Mouse (Mus musculus): Measurements from ENCODE around the gene Cyp4f14.

Gene Cyp4f14

DNA sequence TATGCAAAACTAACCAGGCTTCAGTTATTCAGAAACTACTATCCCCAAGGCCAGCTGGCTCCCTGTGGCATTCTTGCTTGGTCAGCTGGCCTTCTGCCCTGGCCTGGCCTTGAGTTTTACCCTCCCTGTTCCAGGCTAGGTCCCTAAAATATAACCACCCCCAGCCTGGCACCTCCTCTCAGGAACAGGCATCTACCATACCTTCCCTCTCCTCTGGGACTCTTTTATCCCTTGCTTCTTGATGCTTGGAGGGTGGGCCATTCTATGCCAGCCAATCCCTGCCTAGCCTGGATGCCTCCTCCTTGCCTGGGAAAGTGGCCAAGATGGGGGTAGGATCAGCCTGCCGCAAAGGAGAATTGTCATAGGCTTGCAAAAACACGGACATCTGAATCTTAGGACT lies at the start of gene Cyp4f14:
Cyp4f14 (minus strand) TSS at position 212 of the 400 bp plus-strand sequence.
- no peak for DNase-seq (ENCODE audit: low spot score)

DNA sequence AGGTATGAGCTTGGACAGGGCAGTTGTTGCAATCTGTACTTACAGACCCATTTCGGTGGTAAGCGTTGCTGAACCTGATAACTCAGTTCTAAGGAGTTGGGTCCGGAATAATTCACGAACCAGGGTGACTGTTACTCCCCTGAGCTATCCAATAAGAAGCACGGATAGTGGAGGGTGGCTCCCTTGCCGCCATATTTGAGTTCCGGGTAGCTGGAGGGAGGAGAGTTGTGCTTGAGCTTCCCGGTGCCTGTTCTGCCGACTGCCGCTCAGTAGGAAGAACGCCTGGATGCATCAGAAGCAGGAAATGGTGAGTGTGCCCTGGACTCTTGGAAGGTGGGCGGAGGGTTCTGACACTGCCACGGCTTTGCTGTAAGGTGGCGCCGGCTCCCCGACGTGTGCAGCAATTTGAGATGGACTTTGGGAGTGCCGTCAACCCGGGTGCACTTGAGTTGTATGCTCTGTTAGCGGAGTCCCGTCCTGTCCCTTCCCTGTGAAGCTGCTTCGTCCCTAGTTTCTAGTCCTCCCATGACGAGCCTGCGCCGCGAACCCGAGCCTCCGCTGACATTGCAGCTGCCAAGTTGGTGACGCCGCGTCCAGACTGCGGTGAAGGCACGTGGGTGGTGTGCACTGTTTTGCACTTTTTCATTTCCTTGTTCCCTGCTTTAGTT lies 48.6 kb upstream of the Cyp4f14 start, which contains the start of gene Zfp472:
Zfp472 (plus strand) TSS at position 192 of the 668 bp plus-strand sequence.
- DNase-seq (ENCODE audit: low spot score): peak; percentile 46

DNA sequence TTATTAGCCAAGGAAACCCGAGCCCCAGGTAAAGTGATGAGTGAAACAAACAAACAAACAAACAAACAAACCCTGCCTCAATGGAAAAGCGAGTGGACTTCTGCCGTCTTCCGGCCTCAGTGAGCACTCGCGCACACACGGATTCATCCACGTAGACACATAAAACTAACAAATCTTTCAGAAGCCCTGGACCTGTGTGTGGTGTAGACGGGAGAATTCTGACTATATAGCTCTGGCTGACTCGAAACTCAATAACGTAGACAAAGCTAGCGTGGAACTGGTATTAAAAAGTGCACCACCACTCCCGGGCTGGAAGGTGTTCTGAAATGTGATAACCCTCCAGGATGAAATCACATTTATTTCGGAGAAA lies 48.1 kb upstream of the Cyp4f14 start:
- DNase-seq (ENCODE audit: low spot score): no peak

DNA sequence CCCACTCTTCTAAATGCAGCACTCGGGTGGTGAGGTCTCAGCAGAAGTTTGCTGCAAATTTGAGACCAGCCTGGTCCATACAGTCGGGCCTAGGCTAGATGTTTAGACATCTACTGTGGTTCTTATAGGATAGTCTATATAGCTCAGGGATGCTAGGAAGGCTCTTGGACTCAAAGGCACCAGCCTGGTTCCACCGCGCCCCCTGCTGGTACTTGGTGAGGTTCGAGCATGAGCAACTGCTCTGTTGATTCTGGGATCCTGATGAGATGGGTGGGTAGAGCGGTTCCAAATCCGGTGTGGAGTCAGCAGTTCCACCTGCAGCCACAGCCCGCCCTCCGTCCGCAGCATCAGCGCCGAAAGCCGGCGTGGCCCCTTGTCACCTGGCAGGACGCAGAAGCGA lies 34.3 kb upstream of the Cyp4f14 start:
- peak; percentile 49 for DNase-seq (ENCODE audit: low spot score)

DNA sequence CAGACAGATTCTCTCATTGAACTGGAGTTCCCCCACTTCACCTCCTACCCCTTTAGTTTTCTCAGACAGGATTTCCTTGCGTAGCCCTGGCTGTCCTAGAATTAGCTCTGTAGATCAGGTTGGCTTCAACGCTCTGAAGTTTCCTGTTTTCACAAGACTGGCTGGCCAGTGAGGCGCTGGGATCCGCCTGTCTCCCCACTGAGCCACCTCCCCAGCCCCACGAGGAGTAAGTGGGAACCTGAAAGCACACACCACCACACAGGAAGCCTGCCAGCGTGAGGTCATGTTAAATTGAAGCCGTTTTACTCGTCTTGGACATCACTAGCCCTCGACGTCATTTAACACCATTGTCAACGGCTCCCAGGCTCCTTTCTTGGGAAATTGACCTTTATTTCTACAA lies 33.9 kb upstream of the Cyp4f14 start:
- DNase-seq (ENCODE audit: low spot score): no peak

DNA sequence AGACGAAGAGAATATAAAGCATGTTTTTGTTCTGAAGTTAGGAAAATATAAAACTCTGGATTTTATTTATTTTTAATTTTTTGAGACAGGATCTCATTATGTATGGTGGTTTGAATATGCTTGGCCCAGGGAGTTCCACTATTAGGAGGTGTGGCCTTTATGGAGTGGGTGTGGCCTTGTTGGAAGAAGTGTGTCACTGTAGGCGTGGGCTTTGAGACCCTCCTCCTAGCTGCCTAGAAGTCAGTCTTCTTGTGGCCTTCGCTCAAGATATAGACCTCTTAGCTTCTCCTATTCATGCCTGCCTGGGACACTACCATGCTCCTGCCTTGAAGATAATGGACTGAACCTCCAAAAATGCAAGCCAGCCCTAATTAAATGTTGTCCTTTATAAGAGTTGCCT lies 33.0 kb upstream of the Cyp4f14 start:
- no peak for DNase-seq (ENCODE audit: low spot score)

DNA sequence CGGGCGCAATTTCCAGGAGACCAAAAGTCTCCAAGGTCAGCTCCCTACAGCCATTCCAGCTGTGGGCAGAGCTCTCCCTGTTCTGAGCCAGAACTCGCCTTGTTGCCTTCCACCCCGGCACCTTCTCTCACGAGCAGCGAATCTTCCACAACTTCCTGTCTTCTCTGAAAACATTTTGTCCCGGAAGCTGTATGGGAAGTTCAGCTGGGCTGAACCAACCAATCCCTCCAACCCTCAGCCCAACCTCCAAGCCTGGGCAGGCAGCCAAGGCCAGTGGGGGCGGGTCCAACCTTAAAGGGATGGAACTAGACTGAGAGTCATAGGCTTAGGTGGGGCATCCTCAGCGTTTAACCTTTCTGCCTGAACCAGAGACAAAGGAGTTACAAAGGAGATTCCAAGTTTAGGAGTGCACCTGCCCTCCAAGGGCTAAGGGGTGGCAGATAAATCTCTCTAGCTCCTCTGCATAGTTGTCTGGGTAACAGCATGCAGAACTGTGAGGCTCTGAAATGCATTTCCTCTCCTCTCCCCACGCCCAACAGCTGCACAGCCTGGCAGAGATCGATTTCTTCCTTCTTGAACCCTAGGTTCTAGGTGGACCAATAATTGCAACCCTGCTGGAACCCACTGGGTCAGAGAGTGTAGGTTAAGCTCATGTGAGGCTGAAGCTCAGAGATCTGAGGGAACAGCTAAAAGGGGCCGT lies 30.2 kb upstream of the Cyp4f14 start, which contains the start of gene Cyp4f13:
Cyp4f13 (minus strand) TSS at position 188 of the 700 bp plus-strand sequence.
- peak; percentile 96 for DNase-seq (ENCODE audit: low spot score)

DNA sequence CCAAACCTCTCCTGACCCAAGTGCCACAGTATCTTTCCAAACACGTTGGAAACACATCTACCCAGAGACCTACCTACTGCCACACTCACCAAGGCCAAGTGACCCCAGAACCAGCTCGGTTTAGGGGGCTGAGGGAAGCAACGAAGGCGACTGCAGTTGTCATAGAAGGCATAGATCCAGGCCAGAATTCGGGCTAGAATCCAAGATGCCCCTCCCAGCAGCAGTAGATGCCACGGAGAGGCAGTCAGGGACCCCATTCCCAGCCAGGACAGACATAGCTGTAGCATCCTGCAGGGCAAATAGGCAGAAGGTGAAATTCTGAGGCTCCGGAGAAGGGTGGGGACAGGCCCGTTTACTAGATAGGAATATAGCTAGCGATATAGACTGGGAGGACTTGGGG lies 29.6 kb upstream of the Cyp4f14 start:
- DNase-seq (ENCODE audit: low spot score): no peak

DNA sequence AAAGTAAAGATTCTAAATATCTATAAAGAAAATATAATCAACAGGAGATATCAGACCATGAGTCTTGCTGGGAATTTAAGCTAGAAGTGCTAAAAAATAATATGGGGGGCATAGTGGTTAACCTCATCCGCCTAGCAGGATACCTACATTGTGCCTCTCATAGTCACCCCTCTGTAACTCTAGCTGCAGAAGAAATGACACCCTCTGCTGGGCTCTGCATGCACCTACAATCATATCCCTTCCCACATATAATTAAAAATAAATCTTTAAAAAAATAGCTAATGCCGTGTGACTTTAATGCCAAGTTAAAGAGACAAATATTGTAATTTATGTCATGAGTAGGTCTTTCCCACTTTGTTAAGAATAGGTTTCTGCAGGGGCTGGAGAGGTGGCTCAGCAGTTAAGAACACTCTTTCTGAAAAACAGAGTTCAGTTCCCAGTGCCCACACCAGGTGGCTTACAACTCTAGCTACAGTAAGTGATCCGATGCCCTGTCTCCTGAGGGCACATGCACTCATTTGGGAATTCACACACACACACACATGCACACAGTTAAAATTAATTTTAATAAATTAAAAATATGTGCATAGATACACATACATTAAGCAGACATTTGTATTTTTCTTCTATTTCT lies 27.4 kb upstream of the Cyp4f14 start:
- no peak for DNase-seq (ENCODE audit: low spot score)

DNA sequence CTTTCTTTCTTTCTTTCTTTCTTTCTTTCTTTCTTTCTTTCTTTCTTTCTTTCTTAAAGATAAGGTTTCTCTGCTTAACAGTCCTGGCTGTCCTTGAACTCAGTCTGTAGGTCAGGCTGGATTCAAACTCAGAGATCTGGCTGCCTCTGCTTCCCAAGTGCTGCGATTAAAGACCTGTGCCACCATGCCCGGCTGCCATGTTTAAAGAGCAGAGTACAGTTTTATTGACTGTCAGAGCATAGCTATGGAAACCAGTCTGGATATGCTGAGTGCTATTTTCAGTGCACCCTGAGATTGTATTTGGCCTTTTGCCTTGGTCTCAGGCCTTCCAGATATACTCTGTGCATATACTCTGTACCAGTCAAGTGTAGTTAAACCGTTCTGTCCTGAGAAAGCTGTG lies 26.5 kb upstream of the Cyp4f14 start:
- DNase-seq (ENCODE audit: low spot score): no peak

DNA sequence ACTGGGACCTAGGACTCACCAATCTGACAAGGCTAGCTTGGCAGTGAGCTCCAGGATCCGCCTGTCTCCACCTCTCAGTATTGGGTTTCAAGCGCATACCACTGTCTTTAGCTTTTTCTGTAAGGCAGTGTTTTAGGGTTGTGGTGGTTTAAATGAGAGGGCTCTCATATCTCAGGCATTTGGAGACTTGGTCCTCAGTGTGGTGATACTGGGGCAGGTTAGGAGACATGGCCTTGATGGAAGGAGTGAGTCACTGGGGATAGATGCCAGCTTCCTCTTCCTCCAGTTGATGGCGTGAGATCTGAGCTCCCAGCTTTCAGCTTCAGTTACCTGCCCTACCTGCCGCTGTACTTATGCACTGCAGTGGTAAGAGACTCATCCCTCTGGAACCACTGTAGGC lies 22.7 kb upstream of the Cyp4f14 start:
- no peak for DNase-seq (ENCODE audit: low spot score)

DNA sequence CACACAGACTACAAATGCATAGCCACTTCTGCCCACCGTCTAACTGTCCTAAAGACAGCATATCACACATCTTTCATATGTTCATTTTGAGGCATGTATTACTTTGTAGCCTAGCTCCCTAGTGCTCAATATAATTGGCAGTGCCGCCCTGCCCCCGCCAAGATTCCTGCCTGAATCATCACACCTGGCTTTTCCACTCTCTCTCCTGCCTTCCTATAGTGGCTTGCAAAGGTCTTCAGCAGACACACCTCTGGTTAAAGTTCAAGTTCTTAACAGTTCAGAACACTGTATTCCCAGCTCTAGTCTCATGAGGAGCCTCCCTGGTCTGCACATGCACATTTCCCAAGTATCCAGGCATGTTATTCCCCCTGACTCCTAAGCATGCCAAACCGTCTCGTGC lies 10.7 kb upstream of the Cyp4f14 start:
- no peak for DNase-seq (ENCODE audit: low spot score)

DNA sequence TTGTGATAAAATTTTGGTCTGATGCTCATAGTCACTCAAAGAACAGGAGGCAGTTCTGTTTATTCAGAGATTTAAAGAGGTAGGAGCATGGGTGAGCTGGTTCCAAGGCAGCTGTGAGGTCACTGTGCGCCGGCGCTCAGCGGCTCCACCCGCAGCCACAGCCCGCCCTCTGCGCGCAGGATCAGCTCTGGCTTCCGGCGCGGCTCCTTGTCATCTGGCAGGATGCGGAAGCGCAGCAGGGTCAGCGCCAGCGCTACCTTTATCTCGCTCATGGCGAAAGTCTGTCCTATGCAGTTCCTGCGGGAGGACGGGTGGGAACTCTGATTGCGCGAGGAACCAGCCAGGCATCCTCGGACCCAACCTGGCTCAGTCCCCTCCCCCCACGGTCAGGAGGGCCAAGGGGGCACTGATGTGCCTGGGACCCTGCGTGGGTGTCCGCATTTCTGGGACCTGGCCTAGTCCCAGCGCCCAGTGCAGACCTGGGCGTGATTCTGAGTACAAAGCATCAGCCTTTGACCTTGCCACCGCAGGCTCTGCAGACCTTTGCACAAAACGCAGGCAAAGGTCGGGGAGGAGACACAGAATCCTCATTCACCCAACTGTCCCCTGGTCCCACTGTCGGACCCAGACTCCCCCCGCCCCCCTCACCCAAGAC lies 7.6 kb upstream of the Cyp4f14 start:
- no peak for DNase-seq (ENCODE audit: low spot score)

DNA sequence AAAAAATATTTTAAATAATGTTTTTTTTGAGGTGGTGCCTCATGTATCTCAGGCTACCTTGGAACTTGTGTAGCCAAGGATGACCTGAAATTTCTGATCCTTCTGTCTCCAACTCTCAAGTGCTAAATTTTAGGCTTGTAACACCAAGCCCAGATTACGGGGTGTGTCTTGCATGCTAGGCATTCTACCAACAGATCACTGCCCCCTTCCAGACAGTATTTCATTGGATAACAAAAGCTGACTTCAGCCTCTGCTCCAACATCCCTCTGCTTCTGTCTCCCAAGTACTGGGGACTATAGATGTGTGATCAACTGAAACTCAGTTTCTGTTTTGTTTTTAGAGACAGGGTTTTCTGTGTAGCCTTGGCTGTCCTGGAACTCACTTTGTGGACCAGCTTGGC lies 6.5 kb upstream of the Cyp4f14 start:
- DNase-seq (ENCODE audit: low spot score): no peak

DNA sequence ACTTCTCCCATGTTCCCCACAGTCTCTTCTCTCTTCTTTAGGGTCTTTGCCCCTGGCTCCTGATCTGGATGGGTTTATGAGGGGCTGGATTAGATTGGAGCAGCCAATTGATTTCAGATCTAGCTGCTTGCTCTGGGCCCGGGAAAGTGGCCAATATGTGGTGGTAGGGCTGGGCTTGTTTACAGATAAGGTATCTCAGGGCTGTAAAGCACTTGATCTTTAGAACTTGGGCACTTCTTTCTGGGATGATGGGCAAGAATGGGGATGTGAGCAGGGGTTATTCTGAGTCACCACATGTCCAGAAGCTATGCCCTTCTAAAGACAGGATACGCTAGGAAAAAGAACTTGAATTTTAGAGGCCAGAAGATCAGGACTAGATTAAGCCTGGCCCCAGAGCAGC lies 2.0 kb upstream of the Cyp4f14 start:
- no peak for DNase-seq (ENCODE audit: low spot score)

DNA sequence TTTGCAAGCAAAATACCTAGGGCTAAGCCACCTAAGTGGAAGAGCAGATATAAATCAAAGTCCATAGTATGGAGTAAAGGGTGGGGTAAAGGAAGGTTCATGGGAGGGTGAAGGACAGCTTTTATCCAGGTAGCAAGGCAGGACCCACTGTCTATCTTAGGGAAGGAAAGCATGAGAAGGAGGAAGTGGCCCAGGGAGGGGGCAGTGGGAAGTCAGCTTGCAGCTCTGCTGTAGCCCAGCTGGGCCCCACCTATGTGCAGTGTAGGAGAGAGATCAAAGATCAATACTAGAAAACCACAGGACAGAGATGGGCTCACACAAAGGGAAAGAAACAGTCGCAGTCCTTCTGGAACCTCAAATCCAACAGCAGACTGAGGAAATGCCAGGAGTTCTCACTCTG lies 1.1 kb downstream of the Cyp4f14 start:
- no peak for DNase-seq (ENCODE audit: low spot score)

DNA sequence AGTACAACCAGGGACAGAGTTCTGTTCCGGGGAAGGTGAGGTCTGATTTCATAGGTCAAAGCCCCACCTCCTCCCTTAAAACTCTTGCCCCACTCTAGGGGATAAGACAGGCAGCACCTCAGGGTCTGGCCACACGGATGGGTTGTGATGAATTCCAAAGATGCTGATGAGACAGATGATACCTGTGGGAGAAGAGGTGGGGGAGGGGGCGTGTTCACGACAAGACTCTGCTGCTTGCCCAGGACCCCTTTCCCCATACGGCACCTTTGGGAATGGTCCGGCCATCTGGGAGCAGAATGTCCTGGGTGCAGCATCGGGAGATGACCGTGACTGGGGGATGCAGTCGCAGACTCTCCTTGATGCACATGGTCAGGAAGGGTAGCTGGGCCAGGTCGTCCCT lies 11.0 kb downstream of the Cyp4f14 start:
- DNase-seq (ENCODE audit: low spot score): no peak

DNA sequence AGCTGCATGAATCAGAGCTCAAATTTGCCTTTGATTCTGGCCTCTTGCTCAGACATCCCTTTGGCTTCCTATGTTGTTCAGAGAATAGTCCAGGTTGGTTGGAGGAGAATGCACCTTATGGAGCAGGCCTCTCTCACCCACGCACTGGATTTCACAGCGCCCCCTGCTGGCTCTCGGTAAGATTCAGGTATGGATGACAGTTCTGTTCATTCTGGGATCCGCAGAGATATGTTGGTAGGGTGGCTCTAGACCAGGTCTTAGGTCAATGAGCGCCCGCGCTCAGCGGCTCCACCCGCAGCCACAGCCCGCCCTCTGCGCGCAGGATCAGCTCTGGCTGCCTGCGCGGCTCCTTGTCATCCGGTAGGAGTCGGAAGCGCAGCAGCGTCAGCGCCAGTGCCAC lies 11.9 kb downstream of the Cyp4f14 start:
- DNase-seq (ENCODE audit: low spot score): no peak

DNA sequence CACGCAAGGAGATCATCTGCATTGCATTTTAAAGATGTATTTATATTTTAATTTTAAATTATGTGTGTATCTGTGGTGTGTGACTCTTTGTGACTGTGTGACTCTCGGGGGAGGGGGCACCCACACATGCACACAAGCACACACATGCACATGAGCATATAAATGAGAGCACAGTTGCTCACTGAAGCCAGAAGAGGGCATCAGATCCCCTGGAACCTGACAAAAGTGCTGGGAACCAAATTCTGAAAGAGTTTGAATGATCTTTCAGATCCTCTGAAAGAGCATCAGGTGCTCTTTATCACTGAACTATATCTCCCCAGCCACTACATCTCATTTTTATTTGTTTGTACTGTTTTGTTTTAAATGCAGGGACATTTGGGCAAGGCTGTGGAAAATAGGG lies 12.7 kb downstream of the Cyp4f14 start:
- DNase-seq (ENCODE audit: low spot score): no peak

DNA sequence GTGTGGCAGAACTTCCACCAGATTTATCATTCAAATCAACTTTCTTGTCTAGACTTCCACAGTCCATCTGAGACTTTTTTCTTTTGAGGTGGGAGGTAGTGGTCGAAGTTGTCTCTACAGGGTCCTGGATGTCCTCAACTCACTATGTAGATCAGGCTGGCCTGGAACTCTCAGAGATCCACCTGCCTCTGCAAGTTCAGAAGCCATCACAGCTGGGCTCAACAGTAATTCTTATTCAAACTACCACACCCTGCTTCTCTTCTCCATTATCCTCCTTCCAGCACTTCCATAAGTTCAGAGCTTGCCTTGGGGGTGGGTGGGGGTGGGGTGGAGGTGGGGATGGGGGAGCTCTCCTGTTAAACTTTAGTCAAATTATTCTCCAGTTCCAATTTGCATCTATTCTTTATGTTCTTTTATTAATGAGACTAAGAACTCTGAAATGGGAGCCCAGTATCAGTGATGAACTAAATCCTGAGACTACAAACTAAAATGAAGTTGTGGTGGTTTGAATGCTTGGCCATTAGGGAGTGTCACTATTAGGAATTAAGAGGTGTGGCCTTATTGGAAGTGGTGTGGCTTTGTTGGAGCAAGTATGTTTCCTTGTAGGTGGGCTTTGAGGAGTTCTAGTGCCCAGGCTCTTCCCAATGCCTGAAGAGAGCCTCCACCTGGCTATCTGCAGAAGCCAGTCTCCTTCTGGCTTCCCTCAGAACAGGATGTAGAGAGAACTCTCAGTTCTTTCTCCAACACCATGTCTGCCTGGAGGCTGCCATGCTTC lies 15.2 kb downstream of the Cyp4f14 start:
- DNase-seq (ENCODE audit: low spot score): no peak

DNA sequence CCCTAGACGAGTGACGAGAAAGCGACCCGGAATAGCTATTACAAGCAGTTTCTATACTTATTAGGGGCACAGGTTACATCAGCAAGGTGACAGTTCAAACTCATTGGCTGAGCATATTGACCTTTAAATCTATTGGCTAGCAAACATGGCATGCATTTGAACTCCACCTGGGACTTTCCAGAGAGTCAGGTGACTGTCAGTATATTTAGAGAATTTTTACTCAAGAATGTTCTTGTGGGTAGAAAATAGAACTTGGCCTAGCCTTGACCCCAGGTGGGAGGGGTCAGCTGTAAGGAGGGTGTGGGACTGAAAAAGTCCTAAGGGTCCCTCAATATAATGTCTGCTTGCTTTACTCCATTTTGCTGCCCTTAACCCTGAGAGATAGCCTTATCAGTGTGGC lies 21.7 kb downstream of the Cyp4f14 start:
- DNase-seq (ENCODE audit: low spot score): no peak

DNA sequence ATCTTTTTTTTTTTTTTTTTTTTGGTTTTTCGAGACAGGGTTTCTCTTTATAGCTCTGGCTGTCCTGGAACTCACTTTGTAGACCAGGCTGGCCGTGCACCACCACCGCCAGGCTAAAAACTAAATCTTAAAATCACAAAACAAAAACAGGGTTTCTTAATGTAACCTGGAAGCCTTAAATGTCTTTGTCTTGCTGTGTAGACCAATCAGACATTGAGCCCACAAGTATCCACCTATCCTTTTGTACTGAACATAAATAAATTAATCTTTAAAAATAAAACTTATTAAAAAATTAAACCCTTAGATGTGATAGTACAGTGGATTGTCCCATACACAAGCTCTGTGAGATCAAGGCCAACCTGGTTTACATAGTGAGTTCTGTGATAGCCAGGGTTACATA lies 23.2 kb downstream of the Cyp4f14 start:
- DNase-seq (ENCODE audit: low spot score): no peak
